Mouse (Mus musculus) C2C12 (cell line): ENCODE measurements around the gene Katnb1.

Experiments
- CEBPB ChIP-seq: IDR thresholded peaks from one replicate; pipeline ENCODE4 v1.6.1; 2011; ENCODE audit warnings: low read depth, mild to moderate bottlenecking, control low read depth, moderate library complexity
- CTCF ChIP-seq: IDR thresholded peaks from one replicate; pipeline ENCODE4 v1.5.1; 2011; ENCODE audit not compliant: control insufficient read depth, insufficient read depth, insufficient read length
- FOSL1 ChIP-seq: IDR thresholded peaks from one replicate; pipeline ENCODE4 v1.8.0; 2011; ENCODE audit warnings: mild to moderate bottlenecking, low read length; ENCODE audit not compliant: poor library complexity, insufficient read depth, severe bottlenecking
- MAX ChIP-seq: IDR thresholded peaks from one replicate; pipeline ENCODE4 v1.6.1; 2011; ENCODE audit warnings: mild to moderate bottlenecking, control low read depth
- MYOD1 ChIP-seq: IDR thresholded peaks from one replicate; pipeline ENCODE4 v1.6.1; 2011; ENCODE audit warnings: low read depth; ENCODE audit not compliant: control insufficient read depth, insufficient read length
- MYOG ChIP-seq: IDR thresholded peaks from one replicate; pipeline ENCODE4 v1.6.1; 2011; ENCODE audit not compliant: control insufficient read depth, insufficient read length; ENCODE audit errors: extremely low read depth
- USF1 ChIP-seq: IDR thresholded peaks from one replicate; pipeline ENCODE4 v1.6.1; 2011; ENCODE audit warnings: low read depth, mild to moderate bottlenecking, control low read depth, moderate library complexity

GRCm38 (mm10) chr8:95037106-95037925 is 43.7 kb upstream of the Katnb1 start:
- TF ChIP-seq CTCF (no peak), USF1 (no peak), FOSL1 (no peak), MAX (no peak), MYOD1 (no peak), MYOG (no peak), CEBPB (no peak)
